Mouse (Mus musculus): ENCODE data around the gene Lce1c.
"Not testable (repeated sequence)": the region's sequence is repeated elsewhere in the genome, so short reads cannot be mapped to it uniquely, and the experiment has no call there.

The Lce1c gene

DNA sequence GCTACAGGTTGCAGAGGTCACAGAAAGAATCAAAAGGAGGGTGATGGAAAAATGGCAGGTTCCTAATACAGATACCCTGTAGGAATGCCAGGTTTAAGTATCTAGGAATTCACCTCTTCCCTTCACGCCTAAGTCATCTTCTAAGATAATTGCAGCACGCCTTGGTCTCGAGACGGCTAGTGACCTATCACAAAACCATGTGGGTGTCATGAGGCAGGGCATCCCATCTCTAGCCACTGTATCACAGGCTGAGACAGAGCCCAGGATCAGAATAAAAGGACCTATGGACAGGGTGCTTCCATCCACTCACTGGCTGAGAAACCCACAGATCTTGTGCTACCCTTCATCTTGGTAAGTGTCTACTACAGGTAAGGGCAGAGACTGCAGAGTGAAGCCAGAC, at the start of gene Lce1c:
Gene Lce1c, plus strand, starts transcription at position 301 of the 400 bp plus-strand sequence.
- no peak for DNase-seq (ENCODE audit: low spot score)

DNA sequence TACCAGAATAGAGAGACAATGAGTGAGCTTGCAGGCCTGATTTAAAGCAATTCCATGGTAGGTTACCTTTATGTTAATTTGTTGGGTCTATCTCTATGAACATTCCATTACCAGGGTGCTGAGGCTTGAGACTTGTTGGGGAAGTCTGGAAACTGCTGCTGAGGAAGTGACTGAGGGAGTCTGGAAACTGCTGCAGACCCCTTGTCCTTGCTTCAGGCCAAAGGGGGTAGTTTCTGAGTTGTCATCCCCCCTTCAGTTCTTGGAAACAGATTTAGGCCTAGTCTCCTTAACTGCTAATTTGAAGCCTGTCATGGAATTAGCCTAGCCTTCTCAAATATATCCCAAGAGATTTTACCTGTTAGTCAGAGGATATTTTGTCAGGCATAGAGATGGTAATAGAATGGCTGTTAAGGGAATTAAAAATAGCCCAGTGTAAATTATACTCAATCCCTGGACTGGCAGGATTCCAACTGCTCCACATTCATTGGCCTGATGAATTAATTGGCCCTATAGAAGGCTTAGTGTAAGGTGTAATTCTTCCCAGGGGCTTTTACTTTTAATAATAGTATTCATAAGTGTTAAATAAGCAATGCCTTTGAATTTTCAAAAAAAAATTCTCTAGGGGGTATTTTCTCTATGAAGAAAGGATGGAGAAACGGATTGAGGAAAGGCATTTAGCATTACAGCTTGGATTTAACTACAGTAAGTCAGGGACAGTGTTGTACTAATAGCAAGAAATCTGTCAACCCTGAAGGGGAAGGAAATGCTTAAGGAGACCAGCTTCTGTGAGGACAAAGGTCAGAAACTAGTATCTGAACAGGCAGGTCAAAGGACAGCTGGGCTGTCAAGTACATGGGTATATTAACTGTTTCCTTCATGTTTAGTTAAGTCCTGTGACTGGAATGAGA, 41.0 kb upstream of the Lce1c start:
- DNase-seq (ENCODE audit: low spot score), result no peak

DNA sequence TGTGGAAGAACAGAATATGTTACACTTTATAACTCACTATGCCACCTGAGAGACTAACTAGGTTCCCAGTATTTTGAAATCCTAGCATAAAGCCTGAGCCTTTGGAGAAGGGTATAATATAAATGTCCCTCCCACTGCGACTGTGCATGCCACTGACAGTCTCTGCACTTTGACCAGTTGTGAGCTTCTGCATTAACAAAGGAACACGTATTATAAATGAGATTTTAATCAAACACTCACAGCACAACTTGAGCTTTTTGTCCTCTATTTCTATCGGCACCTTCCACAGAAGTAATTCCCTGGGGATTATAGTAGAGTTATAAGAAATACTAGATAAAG, 40.4 kb upstream of the Lce1c start:
- DNase-seq (ENCODE audit: low spot score), result no peak

DNA sequence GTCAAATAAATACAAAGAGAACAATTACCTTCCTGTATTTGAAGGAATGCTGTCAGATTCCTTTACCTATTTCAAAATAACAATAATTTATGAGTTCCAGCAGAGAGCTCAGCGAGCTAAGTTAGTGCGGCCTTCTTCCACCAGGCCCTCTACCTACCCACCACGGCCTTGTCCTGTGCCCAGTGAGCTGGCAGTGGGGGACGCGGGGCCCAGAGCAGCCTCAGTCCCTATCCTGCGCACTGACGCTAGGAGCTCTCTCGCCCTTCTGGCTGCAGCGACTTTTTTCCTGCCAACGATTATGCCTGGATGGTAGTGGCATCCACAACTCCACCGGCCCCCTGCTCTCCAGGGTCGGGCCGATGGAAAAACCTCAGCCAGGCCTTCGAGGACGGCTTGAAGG, 39.2 kb upstream of the Lce1c start:
- no peak for DNase-seq (ENCODE audit: low spot score)

DNA sequence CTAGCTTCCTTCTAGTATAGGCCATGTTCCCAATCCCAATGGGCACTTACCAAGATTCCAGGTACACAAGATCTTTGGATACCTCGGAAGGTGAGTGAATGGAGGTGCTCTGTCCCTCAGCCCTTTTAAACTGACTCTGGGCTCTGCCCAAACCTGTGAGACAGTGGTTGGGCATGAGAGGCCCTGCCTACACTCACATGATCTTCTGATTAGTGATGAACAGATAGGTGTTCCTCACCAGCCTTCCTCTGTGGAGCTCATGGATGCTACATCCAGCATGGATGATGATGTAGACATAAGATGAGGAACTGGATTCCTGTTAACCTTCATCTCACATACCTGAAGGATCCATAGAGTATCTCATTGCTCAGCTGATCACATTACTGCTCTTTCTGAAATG, 30.8 kb upstream of the Lce1c start, which contains the start of gene Lce1a1:
Gene Lce1a1, minus strand, starts transcription at position 101 of the 400 bp plus-strand sequence.
- no peak for DNase-seq (ENCODE audit: low spot score)

DNA sequence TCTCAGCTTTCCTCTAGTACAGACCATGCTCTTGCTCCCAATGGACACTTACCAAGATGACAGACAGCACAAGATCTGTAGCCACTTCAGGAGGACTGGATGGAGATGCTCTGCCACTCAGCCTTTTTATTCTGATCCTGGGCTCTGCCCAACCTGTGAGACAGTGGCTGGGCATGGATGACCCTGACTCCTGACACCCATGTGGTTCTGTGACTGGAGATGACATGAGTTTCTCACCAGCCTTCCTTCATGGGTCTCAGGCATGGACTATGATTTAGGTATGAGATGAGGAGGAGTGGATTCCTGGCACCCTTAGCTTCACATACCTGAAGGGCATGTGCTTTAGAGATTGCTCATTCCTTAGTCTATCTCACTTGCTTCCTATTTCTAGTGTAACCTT, 22.2 kb upstream of the Lce1c start, which contains the start of gene Lce1b:
Gene Lce1b, minus strand, starts transcription at position 101 of the 400 bp plus-strand sequence.
- DNase-seq (ENCODE audit: low spot score), result no peak

DNA sequence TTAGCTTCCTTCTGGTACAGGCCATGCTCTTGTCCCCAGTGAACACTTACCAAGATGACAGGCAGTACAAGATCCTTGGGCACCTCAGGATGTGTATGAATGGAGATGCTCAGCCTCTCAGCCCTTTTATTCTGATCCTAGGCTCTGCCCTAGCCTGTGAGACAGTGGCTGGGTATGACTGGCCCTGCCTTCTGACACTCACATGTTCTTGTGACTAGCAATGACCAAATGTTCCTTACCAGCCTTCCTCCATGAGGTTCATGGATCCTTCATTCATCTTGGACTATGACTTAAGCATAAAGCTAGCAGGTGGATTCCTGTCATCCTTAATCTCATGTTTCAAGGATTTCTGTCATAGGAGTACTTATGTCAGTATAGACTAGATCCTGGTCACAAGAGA, 8.8 kb upstream of the Lce1c start, which contains the start of gene Lce1a2:
Gene Lce1a2, minus strand, starts transcription at position 101 of the 400 bp plus-strand sequence.
- DNase-seq (ENCODE audit: low spot score), result no peak

DNA sequence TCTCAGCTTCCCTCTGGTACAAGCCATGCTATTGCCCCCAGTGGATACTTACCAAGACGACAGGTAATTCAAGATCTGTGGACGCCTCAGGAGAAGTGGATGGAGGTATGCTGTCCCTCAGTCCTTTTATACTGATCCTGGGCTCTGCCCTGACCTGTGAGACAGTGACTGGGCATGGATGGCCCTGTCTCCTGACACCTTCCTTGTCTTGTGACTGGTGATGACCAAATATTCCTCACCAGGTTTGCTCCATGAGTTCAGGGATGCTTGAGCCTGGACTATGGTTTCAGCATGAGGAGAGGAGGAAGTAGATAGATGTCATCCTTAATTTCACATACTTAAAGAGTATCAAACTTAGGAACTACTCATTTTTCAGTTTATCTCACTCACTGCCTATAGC, 8.1 kb downstream of the Lce1c start, which contains the start of gene Lce1d:
Gene Lce1d, minus strand, starts transcription at position 101 of the 400 bp plus-strand sequence.
- DNase-seq (ENCODE audit: low spot score), result no peak

DNA sequence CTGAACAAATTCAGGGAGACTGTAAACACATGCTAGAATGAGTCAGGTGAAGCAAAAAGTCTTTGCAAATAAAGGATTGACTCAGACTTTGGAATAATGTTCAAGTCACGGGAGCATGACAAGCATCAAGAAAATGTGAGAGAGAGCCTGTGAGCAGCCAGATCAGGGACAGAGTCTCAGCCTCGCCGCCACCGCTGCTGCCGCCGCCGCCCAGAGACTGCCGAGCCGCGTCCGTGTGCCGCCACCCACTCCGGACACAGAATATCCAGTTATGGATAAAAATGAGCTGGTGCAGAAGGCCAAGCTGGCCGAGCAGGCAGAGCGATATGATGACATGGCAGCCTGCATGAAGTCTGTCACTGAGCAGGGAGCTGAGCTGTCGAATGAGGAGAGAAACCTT, 10.1 kb downstream of the Lce1c start:
- not testable (repeated sequence) for DNase-seq (ENCODE audit: low spot score)

DNA sequence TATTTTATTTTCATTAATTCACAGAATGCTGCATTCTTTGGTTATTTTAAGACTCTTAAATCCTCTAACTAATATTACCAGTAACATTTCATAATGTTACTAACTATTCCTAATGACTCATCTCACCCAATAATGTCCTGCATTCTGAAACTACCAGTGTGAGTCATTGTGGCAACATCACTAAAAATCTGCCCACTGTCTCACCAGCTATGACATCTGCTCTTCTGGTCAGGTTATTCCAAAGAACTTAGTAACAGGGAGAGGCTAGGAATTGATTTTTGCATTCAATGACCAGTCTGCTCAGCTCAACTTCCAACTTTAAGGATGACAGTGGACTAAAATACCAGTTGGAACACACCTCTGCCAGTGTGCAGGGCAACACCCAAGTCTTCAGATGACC, 12.6 kb downstream of the Lce1c start:
- DNase-seq (ENCODE audit: low spot score), result no peak

DNA sequence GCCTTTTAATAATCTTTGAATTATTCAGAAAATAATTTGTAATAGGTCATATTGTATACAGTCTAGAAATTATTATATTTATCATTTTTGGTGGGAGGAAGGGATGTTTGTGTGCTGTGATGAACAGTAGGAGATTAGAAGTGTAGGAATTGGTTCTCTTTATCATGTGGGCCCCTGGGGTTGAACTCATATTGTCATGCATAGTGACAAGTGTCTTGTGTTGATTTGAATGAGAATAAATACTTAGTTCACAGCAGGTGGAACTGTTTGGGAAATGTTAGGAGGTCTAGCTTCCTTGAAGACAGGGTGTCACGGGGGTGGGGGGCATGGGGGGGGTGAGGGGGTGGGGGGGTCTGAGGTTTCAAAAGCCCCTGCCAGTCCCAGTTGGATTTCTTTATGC, 15.6 kb downstream of the Lce1c start:
- DNase-seq (ENCODE audit: low spot score), result no peak

DNA sequence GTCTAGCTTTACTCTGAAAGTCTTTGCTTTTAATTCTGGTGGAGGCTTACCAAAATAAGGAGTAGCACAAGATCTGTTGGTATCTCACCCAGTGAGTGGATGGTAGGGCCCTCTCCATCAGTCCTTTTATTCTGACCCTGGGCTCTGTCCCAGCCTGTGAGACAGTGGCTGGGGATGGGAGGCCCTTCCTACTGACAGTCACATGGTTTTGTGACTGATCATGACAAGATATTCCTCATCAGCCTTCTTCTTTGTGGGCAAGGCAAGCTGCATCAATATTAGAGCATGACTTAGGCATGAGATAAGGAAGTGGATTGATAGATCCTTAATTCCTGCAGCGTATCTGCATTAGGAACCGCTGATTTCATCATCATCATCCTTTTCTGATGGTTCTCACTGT, 29.9 kb downstream of the Lce1c start, which contains the start of gene Lce1e:
Gene Lce1e, minus strand, starts transcription at position 101 of the 400 bp plus-strand sequence.
- no peak for DNase-seq (ENCODE audit: low spot score)

DNA sequence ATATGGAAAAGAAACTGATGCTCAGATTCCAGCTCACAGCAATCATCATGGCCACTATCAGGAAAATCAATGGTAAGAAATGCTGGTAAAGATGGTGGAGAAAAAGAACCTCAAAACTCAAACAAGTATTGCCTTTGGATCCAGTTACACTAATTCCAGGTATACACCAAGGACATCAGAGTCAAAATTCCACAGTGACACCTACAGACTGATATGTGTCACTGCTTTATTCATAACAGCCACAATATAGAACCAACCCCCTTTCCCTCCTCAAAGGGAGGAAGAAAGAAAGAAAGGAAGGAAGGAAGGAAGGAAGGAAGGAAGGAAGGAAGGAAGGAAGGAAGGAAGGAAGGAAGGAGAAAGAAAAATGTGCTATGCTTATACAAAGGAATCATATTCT, 36.1 kb downstream of the Lce1c start:
- DNase-seq (ENCODE audit: low spot score), result no peak

DNA sequence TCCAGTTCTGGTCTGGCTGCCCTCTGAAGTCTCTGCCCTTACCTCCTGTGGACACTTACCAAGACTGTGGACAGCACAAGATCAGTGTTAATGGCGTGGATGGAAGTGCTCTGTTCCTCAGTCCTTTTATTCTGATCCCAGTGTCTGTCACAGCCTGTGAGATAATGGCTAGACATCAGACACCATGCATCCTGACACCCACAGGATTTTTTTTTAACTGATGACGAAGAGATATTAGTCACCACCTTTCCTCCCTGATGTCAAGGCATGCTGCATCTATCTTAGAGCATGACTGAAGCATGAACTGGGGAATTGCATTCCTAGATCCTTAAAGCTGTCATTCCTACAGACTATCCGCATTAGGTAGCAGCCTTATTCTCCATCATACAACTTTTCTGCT, 41.2 kb downstream of the Lce1c start, which contains the start of gene Lce1f:
Gene Lce1f, minus strand, starts transcription at position 101 of the 400 bp plus-strand sequence.
- DNase-seq (ENCODE audit: low spot score), result no peak

DNA sequence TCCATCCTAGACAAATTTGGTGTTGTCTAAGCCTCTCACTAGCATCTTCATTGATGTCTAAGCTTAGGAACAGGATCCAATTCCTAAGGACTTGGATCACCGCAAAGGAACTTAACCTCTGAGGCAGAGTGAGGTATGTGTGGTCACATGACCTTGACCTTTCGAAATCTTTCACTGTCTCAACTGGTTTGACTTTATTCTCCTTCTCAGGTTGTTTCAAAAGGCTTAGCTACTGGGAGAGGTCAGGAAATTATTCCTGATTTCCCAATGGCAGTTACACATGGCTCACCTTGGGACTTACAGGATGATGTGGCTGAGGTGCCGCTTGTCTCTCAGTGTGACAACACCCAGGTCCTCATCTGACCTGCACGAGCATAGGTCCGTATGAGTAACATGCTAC, 43.6 kb downstream of the Lce1c start:
- DNase-seq (ENCODE audit: low spot score), result no peak

Measured in ovary, postnatal 36 days (tissue).